Mouse (Mus musculus) adrenal gland, postnatal 4 days (tissue): Measurements from ENCODE around the gene Gpr119. TPM values are rescaled to one million over a fixed set of nuclear protein-coding genes. Genes with fewer than 3 reads are reported as not detected.

ENCODE experiments used
- DNase-seq, 2 experiments: peaks; one replicate each; pipeline ENCODE4 v3.0.0; 2021 to 2022; ENCODE audit warnings: low spot score in 2 of 2, mixed read lengths in 2 of 2
- long read RNA-seq, 2 experiments: library from polyadenylated mRNA; stranded (forward); transcript quantifications; one replicate each; pipeline ENCODE4 v2.0.0; 2021
- microRNA-seq: library from miRNA; unstranded; fragments of <30 nt; microRNA quantifications from one replicate; pipeline ENCODE4 v1.2.0, GENCODE M21; 2021
- total RNA-seq, 2 experiments: library from RNA; stranded (reverse); gene quantifications; 2 replicates each; pipeline ENCODE4 v1.2.3; 2021

Gene Gpr119
- under 1 TPM; 0.31 to 0.34 TPM for total RNA-seq
- long read RNA-seq, experiment 1, partial matches to known transcripts: 0 of 1 reads
- long read RNA-seq, experiment 1, other reads (novel, unspliced or antisense): 1 of 1 reads
- long read RNA-seq, experiment 2, partial matches to known transcripts: 0 of 3 reads
- long read RNA-seq, experiment 2, other reads (novel, unspliced or antisense): 2 of 3 reads

DNA sequence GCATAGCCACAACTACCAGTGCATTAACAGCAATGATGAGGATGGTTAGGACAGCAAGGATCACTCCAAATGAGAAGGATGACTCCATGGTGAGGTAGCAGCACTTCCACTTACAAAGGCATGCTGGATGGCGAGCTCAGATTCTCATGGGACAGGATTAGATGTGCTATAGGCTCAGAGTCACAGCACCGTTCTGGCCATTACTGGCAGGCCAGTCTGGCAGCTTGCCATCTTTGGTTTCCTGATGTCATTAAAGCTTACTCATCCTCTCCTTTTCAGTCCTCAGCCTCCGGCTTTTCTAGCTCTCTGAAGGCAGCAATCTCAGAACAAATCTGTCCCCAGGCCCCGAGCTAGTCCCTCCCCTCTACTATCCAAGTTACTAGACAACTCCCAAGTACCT, at the start of gene Gpr119:
Gpr119 (minus strand) TSS at position 308 of the 400 bp plus-strand sequence.
- peak in 1 of 2 experiments; percentile 26 for DNase-seq

GRCm38 (mm10) chrX:48712846-48713245, 38.6 kb upstream of the Gpr119 start:
- DNase-seq: no peak

DNA sequence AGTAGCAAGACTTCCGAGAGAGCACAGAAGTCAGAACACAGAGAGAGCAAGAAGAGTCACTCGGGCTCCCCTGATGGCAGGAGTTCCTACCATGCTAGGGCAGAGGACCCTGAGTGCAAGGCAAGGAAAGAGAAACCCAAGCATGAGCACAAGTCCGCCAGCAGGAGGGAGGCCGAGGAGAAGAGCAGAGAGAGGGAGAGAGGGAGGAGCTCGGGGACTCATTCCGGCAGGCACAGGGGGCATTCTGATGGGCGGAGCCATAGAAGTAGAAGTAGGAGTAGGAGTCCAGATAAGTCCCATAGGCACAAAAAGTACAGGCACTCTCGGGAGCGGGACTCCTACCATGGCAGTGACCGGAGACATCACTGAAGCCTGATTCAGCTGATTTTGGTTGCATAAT, 35.4 kb upstream of the Gpr119 start:
- DNase-seq: no peak

DNA sequence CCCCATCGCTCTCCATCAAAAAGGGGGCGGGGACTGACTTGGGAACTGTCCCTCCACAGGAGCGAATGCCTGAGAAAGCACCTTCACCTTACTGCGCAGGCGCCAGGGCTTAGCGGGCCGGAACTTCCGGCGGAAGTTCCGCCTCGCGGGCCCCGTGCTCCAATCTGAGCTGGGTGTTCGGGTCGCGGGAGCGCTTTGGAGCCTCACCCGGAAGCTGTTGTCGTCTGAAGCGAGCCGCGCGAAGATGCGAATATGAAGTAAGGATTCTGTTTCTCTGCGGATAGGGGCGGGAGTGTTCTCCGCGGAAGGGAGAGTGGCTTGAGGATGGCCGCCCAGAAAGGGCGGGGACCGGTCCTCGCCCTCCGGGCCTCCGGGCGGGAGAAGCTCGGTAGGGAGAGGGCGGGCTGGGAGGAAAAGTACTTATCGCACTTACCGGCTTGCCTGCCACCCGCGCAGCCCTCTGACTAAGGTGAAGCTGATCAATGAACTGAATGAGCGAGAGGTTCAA, 20.6 kb upstream of the Gpr119 start, which contains the start of gene Rbmx2:
Rbmx2 (plus strand) TSS at position 141 of the 508 bp plus-strand sequence.
- peak; percentile 63 to 80 for DNase-seq

DNA sequence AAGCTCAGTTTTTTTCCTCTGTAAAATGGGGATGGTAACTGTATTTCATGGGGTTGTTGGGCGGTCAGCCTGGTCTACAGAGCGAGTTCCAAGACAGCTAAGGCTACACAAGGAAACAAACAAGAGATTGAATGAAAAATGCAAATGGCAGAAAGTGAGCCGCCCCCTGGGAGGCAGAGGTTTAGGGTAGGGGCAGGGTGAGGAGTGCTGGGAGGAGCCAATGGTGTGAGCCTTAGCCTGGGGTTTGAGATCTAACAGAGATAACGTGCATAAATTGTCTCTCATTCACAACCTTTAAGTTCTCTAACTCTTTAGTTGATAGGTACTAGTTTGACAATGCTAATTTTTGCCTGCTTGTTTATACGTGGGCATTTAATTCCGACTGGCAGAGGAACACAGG, 20.2 kb upstream of the Gpr119 start:
- no peak for DNase-seq

DNA sequence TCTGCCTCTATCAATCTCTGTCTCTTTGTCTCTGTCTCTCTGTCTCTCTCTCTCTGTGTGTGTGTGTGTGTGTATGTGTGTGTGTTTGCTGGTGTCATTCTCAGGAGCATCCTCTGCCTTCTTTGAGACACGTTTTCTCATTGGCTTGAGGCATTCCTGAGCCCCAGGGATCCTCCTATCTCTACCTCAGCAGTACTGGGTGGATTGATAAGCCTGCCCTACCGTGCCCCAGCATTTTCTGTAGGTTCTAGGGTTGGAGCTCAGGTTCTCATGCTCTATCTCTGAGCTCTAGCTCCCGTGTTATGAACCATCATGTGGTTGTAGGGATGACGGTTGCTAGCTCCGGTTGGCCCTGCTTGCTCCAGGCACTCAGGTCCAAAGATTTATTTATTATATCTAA, 9.6 kb upstream of the Gpr119 start:
- no peak for DNase-seq

GRCm38 (mm10) chrX:48683451-48683850, 9.2 kb upstream of the Gpr119 start:
- no peak for DNase-seq

DNA sequence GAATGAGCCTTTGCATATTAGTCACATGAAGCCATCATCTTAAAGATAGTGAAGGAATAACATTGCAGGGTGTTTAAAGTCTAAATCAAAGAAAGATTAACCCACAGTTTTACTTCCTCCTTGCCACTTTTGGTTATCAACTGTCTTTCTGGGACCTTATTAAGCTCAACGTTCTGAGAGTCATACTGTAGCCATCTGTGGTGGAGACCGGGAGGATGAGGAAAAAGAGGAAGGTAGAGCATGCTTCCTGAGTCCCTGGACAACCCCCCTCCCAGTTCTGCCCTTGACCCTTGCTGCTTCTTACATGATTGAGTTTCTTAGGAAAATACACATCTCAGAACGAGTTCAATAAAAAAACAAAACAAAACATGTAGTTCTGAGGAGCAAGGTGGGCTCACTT, 2.6 kb downstream of the Gpr119 start:
- DNase-seq: no peak

- DNase-seq: no peak
These were observed 4.7 kb downstream of the Gpr119 start for GRCm38 (mm10) chrX:48669588-48669987.

DNA sequence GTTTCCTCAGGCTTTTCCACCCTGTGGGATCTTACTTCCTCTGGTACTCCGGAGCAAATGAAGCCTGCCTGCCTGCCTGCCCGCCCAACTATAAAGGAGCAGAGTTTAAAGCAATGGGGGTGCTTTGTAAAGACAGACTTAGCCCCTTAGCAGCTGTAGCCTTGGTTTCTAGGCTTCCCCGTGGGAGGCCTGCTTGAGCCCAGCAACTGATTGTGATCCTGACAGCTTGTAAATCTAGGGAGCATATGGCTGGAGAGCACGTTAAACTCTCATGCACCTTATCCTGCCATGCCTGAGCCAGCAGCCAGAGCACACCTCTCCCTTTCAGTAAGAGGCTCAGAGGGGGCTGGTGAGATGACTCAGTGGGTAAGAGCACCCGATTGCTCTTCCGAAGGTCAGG, 7.5 kb downstream of the Gpr119 start:
- DNase-seq: no peak

DNA sequence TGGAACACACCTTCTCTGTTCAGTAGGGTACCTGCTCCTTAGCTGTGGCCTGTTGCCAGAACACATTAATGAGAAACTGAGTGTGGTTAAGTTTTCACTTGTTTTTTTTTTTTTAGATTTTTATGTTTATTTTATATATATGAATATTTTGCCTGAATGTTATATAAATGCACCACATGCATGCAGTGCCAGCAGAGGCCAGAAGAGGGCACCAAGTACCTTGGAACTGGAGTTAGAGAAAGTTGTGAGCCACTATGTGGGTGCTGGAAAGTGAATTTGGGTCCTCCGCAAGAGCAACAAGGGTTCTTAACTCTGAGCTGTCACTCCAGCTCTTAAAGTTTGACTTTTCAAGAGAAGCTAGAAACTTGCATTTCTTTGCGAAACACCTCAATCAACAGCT, 30.2 kb downstream of the Gpr119 start:
- DNase-seq: no peak

- DNase-seq: no peak
These were observed 37.2 kb downstream of the Gpr119 start for GRCm38 (mm10) chrX:48637032-48637431.

- DNase-seq: no peak
These were observed 50.2 kb downstream of the Gpr119 start for GRCm38 (mm10) chrX:48624054-48624420.

DNA sequence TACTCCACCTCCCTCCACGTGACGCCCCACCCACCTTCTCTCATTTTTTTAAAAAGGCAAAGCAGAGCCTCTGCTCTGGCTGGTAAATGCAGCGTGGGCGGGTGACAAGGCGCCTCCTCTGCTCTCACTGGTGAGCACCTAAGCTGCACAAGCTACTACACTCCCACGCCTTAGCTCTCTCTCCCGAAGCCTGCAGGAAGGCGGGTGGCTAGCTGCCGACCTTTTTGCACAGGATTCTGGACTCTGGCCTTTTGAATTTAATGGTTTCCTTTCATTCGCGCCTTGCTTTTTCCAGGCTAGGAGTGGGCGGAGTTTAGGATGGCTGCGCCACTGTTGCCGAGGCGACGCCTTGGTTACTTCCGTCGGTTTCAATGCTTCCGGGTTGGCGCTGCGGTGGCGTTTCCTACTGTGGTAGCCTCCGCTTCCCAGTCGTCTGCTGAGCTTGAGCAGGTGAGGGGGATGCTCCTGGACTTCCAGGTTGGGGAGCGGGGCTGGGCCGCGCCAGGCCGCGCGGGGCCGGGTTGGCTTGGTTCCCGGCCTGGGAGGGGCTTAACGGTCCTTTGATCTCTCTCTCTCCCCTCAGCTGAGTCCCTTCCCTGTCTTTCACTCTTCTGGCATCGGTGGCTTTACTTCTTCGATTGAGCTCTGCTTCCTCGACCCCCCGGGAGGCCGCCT, 50.8 kb downstream of the Gpr119 start, which contains the start of gene Slc25a14:
Slc25a14 (plus strand) TSS at position 35 of the 675 bp plus-strand sequence.
- peak; percentile 34 to 35 for DNase-seq

DNA sequence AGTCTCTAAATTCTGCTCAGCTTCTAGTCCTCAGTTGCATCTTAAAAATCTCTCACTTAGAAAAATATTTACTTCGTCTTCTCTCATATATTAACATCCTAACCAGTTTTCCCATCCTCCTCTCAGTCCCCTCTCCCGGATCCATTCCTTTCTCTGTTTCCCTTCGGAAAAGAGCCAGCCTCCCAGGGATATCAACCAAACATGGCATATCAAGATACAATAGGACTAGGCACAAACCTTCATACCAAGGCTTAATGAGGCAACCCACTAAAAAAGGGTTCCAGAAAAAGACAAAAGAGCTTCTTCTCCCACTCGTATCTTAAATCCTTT, 51.3 kb downstream of the Gpr119 start:
- DNase-seq: no peak

Small RNA genes lying within 50 kb of the gene (microRNA-seq; reads per million reads assigned to microRNA genes)
- gene Gm27828: not detected

Other genes starting within 250 kb of the Gpr119 start
- gene Elf4, start 211.3 kb downstream of the Gpr119 start, total RNA-seq: 10 to 100 TPM; 25.0 to 28.6 TPM
- gene Aifm1, start 160.9 kb downstream of the Gpr119 start, total RNA-seq: 100 to 1,000 TPM; 126 to 147 TPM
- gene Rab33a, start 155.2 kb downstream of the Gpr119 start, total RNA-seq: 10 to 100 TPM; 42.5 to 49.1 TPM
- gene Zfp280c, start 80.0 kb downstream of the Gpr119 start, total RNA-seq: 10 to 100 TPM; 26.3 to 27.1 TPM
- gene Slc25a14, start 51.1 kb downstream of the Gpr119 start, total RNA-seq: 1 to 10 TPM; 9.1 to 9.5 TPM
- 1 to 10 TPM; 7.1 to 8.0 TPM for gene Rbmx2, start 20.5 kb upstream of the Gpr119 start, total RNA-seq
- not detected for gene Gm595, start 203.2 kb upstream of the Gpr119 start, total RNA-seq